Mouse (Mus musculus) c-Kit-positive CD71-positive TER-119-positive erythroid progenitor cells, embryonic 14.5 days (primary cell): ENCODE results near the gene Wdr46.
A peak's percentile ranks its signal among the peaks of the same experiment; 100 is the strongest.
"Not testable (repeated sequence)": the region's sequence is repeated elsewhere in the genome, so short reads cannot be mapped to it uniquely, and the experiment has no call there.

Experiments
- DNase-seq: peaks from one replicate; pipeline ENCODE4 v3.0.0-alpha.2; 2013; ENCODE audit warnings: low spot score

Wdr46 gene

GRCm38 (mm10) chr17:33980181-33981035 is 39.9 kb downstream of the Wdr46 start:
- DNase-seq: no peak

GRCm38 (mm10) chr17:33981192-33981909 is 40.9 kb downstream of the Wdr46 start:
- DNase-seq: not testable (repeated sequence)

GRCm38 (mm10) chr17:33982136-33982535 is 41.7 kb downstream of the Wdr46 start:
- DNase-seq: not testable (repeated sequence)

- DNase-seq: peak; percentile 78
Observed at GRCm38 (mm10) chr17:33991788-33992664, 51.6 kb downstream of the Wdr46 start.

- no peak for DNase-seq
Observed at GRCm38 (mm10) chr17:33994959-33995358, 54.5 kb downstream of the Wdr46 start.

GRCm38 (mm10) chr17:33995651-33996050 is 55.2 kb downstream of the Wdr46 start:
- DNase-seq: no peak

- DNase-seq: not testable (repeated sequence)
Observed at GRCm38 (mm10) chr17:33997025-33997424, 56.6 kb downstream of the Wdr46 start.

- not testable (repeated sequence) for DNase-seq
Observed at GRCm38 (mm10) chr17:33998697-33999096, 58.2 kb downstream of the Wdr46 start.
